ENCODE assay signal across 20 mouse cellular contexts in the genomic region with DNA sequence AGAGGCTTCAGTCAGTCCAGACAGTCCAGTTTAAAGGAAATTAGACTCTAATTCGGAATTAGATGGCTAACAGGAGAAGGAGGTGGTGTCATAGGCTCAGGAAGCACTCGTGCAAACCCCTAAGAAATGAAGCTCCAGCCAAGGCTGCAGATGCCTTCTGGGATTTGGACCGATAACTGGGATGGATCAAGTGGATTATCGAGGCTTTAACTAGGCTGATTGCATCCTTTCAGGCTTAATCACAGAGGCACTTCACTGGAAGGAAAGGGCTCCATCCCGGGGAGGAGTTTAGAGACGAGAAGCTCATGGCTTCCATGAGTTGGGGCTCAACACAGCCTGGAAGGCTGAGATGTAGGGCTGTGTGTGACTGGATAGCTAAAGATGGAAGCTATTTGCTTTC.
"Had no signal": no experiment of that assay in that cellular context is flagged by ENCODE, and none has a peak within 500 bp of the region (broad histone marks: within the 10 kb centered on the region; RNA-seq: fewer than 3 reads in every experiment).

No protein-coding gene starts in this region.

- H3K9ac ChIP-seq: liver, embryonic 13.5 days; liver, embryonic 15.5 days; liver, postnatal 0 days; lung, embryonic 15.5 days; midbrain, embryonic 13.5 days; midbrain, embryonic 15.5 days; neural tube, embryonic 12.5 days had no signal

- ATAC-seq: liver, postnatal 0 days; lung, postnatal 0 days; midbrain, embryonic 13.5 days; midbrain, embryonic 15.5 days had no signal

- H3K4me2 ChIP-seq: liver, embryonic 13.5 days; liver, embryonic 15.5 days; lung, embryonic 15.5 days; midbrain, embryonic 13.5 days; midbrain, embryonic 15.5 days; neural tube, embryonic 12.5 days had no signal

- H3K4me3 ChIP-seq: liver, embryonic 13.5 days; liver, embryonic 15.5 days; lung, embryonic 15.5 days; megakaryocyte, embryonic 14.5 days; midbrain, embryonic 13.5 days; midbrain, embryonic 15.5 days; neural tube, embryonic 12.5 days had no signal

- H3K27me3 ChIP-seq: liver, embryonic 13.5 days; liver, embryonic 15.5 days; lung, embryonic 15.5 days; midbrain, embryonic 13.5 days; midbrain, embryonic 15.5 days; neural tube, embryonic 12.5 days had no signal

- H3K36me3 ChIP-seq: liver, embryonic 13.5 days; liver, embryonic 15.5 days; lung, embryonic 15.5 days; midbrain, embryonic 13.5 days; midbrain, embryonic 15.5 days; neural tube, embryonic 12.5 days had no signal

- DNase-seq: liver, embryonic 13.5 days; liver, postnatal 0 days; lung, adult 2 months; lung, postnatal 14 days; lung, postnatal 36 days; right cerebral cortex, adult 18-20 months; right cerebral cortex, postnatal 25 days; right cerebral cortex, postnatal 4 days; spleen, adult 18-20 months; thymus, adult 18-20 months; thymus, postnatal 14 days; thymus, postnatal 36 days had no signal

- H3K4me1 ChIP-seq: liver, embryonic 13.5 days; liver, embryonic 15.5 days; lung, embryonic 15.5 days; megakaryocyte, embryonic 14.5 days; midbrain, embryonic 13.5 days; midbrain, embryonic 15.5 days; neural tube, embryonic 12.5 days had no signal

- H3K9me3 ChIP-seq: liver, embryonic 13.5 days; liver, embryonic 15.5 days; lung, embryonic 15.5 days; midbrain, embryonic 13.5 days; midbrain, embryonic 15.5 days; neural tube, embryonic 12.5 days had no signal

- H3K27ac ChIP-seq: liver, embryonic 13.5 days; liver, embryonic 15.5 days; lung, embryonic 15.5 days; macrophage; midbrain, embryonic 13.5 days; midbrain, embryonic 15.5 days; neural tube, embryonic 12.5 days had no signal
